Mouse (Mus musculus) embryo, embryonic 9.5 days (tissue): ENCODE results near the gene Stau1.
A peak's percentile ranks its signal among the peaks of the same experiment; 100 is the strongest.

Experiments used
- DNase-seq: peaks from one replicate; pipeline ENCODE4 v3.0.0-alpha.2; 2017; ENCODE audit errors: extremely low spot score

Gene Stau1

GRCm38 (mm10) chr2:166910536-166910935 is 85.6 kb downstream of the Stau1 start:
- DNase-seq, result no peak

GRCm38 (mm10) chr2:166909729-166910128 is 86.4 kb downstream of the Stau1 start:
- DNase-seq, result no peak

GRCm38 (mm10) chr2:166906523-166907182 is 89.4 kb downstream of the Stau1 start:
- no peak for DNase-seq

GRCm38 (mm10) chr2:166905711-166906522 is 90.2 kb downstream of the Stau1 start, which contains the start of gene Cse1l:
Gene Cse1l, plus strand, starts transcription at chr2:166906040.
- DNase-seq, result peak; percentile 99

- no peak for DNase-seq
Measured at GRCm38 (mm10) chr2:166903719-166904282, 92.3 kb downstream of the Stau1 start.

- no peak for DNase-seq
Measured at GRCm38 (mm10) chr2:166900792-166901505, 95.2 kb downstream of the Stau1 start.

GRCm38 (mm10) chr2:166899746-166900145 is 96.4 kb downstream of the Stau1 start:
- DNase-seq, result no peak

- no peak for DNase-seq
Measured at GRCm38 (mm10) chr2:166899161-166899560, 96.9 kb downstream of the Stau1 start.
